Mouse (Mus musculus) natural killer cell, adult 2 months (primary cell): ENCODE measurements around the gene Llgl2.

ENCODE experiments used
- DNase-seq, 2 experiments: peaks; one replicate each; pipeline ENCODE4 v3.0.0; 2022; ENCODE audit warnings: low spot score in 2 of 2

Gene Llgl2

GRCm38 (mm10) chr11:115823774-115824740 lies at the start of gene Llgl2:
Gene Llgl2 (plus strand): TSS chr11:115824049.
- DNase-seq, result peak; percentile 68 to 76

- no peak for DNase-seq
Observed at GRCm38 (mm10) chr11:115774653-115775052, 49.2 kb upstream of the Llgl2 start.

GRCm38 (mm10) chr11:115775821-115776665 lies 47.8 kb upstream of the Llgl2 start:
- DNase-seq, result no peak

- DNase-seq, result no peak
Observed at GRCm38 (mm10) chr11:115776954-115777353, 46.9 kb upstream of the Llgl2 start.

GRCm38 (mm10) chr11:115777487-115778335 lies 46.1 kb upstream of the Llgl2 start:
- DNase-seq, result no peak

- DNase-seq, result no peak
Observed at GRCm38 (mm10) chr11:115779038-115779571, 44.7 kb upstream of the Llgl2 start.

GRCm38 (mm10) chr11:115780141-115781070 lies 43.4 kb upstream of the Llgl2 start:
- DNase-seq, result no peak

GRCm38 (mm10) chr11:115786473-115786872 lies 37.4 kb upstream of the Llgl2 start:
- DNase-seq, result no peak

GRCm38 (mm10) chr11:115789787-115790186 lies 34.1 kb upstream of the Llgl2 start:
- DNase-seq, result no peak

- DNase-seq, result no peak
Observed at GRCm38 (mm10) chr11:115791919-115792318, 31.9 kb upstream of the Llgl2 start.

- DNase-seq, result no peak
Observed at GRCm38 (mm10) chr11:115792353-115792752, 31.5 kb upstream of the Llgl2 start.

- no peak for DNase-seq
Observed at GRCm38 (mm10) chr11:115796898-115797297, 27.0 kb upstream of the Llgl2 start.

GRCm38 (mm10) chr11:115797665-115798064 lies 26.2 kb upstream of the Llgl2 start:
- DNase-seq, result no peak

GRCm38 (mm10) chr11:115800981-115801380 lies 22.9 kb upstream of the Llgl2 start:
- no peak for DNase-seq

- no peak for DNase-seq
Observed at GRCm38 (mm10) chr11:115803072-115803709, 20.7 kb upstream of the Llgl2 start.

GRCm38 (mm10) chr11:115805005-115805404 lies 18.8 kb upstream of the Llgl2 start:
- DNase-seq, result no peak

- no peak for DNase-seq
Observed at GRCm38 (mm10) chr11:115806154-115806553, 17.7 kb upstream of the Llgl2 start.

- DNase-seq, result no peak
Observed at GRCm38 (mm10) chr11:115807306-115807705, 16.5 kb upstream of the Llgl2 start.

- DNase-seq, result no peak
Observed at GRCm38 (mm10) chr11:115807971-115808370, 15.9 kb upstream of the Llgl2 start.
